Mouse (Mus musculus): ENCODE results near the gene Gm10100. TPM values are rescaled to one million over a fixed set of nuclear protein-coding genes. Genes with fewer than 3 reads are reported as not detected.

The Gm10100 gene
- total and polyA plus RNA-seq, 3 experiments = not detected

GRCm38 (mm10) chr10:77697133-77697532 is 29.2 kb upstream of the Gm10100 start, which contains the start of gene Gm9508:
Gm9508 (minus strand) TSS chr10:77697233.
- Histone ChIP-seq H3K4me1 (ENCODE audit: control insufficient read depth in 1 of 2, insufficient read depth in 2 of 2, low read length in 2 of 2) (no peaks in the 10 kb centered on the region), H3K79me2 (ENCODE audit: control insufficient read depth, insufficient read depth, low read length, poor library complexity) (no peaks in the 10 kb centered on the region), H3K4me3 (ENCODE audit: control insufficient read depth in 1 of 2, insufficient read depth in 1 of 2, low read depth in 2 of 2, low read length in 2 of 2) (no peak within 1 kb of the TSS), H3K27ac (ENCODE audit: control insufficient read depth, low read depth, low read length) (no peak within 1 kb of the TSS), H3K9me3 (replicated peaks; ENCODE audit: insufficient read depth, low read length) (no peaks in the 10 kb centered on the region), H3K27me3 (ENCODE audit: control insufficient read depth in 1 of 2, insufficient read depth in 2 of 2, low read length in 2 of 2) (peaks cover 2 to 5% of the 10 kb centered on the region in 2 experiments; a peak in 3 of 4 replicates), H3K36me3 (ENCODE audit: control insufficient read depth in 1 of 2, insufficient read depth in 2 of 2, low read length in 2 of 2) (no peaks in the 10 kb centered on the region), H3K9ac (ENCODE audit: control insufficient read depth, low read depth, low read length, poor library complexity, severe bottlenecking) (no peak within 1 kb of the TSS)
- TF ChIP-seq POLR2AphosphoS2 (IDR thresholded peaks at IDR 0.05; ENCODE audit: low read length) (no peak), SIN3A (IDR thresholded peaks at IDR 0.05; ENCODE audit: low read length) (no peak), TCF12 (IDR thresholded peaks at IDR 0.05; ENCODE audit: low read depth, low read length) (no peak), GATA1 (IDR thresholded peaks at IDR 0.05; ENCODE audit: low read depth, low read length) (no peak), HCFC1 (IDR thresholded peaks at IDR 0.05; ENCODE audit: low read depth, low read length) (no peak), GABPA (IDR thresholded peaks at IDR 0.05; ENCODE audit: low read depth, low read length) (no peak), SMC3 (IDR thresholded peaks at IDR 0.05; ENCODE audit: low read depth, low read length) (no peak)
- peak; percentile 9 for DNase-seq (ENCODE audit: low read depth, low spot score)

DNA sequence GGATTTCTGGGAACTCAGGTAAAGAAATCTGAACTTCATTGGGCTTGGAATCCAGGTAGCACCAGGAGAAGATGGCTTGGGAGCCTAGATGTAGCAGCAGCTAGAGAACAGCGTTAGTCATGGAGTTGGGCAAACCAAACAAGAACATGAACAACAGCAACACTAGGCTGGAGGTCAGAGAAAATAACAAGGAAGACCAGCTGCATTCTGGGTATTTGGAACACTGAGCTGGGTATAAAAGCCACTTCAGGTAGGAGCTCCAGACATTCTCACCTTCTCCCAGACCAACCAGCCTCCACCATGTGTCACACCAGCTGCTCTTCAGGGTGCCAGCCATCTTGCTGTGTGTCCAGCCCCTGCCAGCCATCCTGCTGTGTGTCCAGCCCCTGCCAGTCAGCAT is 20.0 kb upstream of the Gm10100 start, which contains the start of gene Gm10272:
Gm10272 (plus strand) TSS at position 301 of the 400 bp plus-strand sequence.
- Histone ChIP-seq H3K79me2 (ENCODE audit: control insufficient read depth, insufficient read depth, low read length, poor library complexity) (no peaks in the 10 kb centered on the region), H3K4me1 (ENCODE audit: control insufficient read depth in 1 of 2, insufficient read depth in 2 of 2, low read length in 2 of 2) (no peaks in the 10 kb centered on the region), H3K9ac (ENCODE audit: control insufficient read depth, low read depth, low read length, poor library complexity, severe bottlenecking) (no peak within 1 kb of the TSS), H3K27me3 (ENCODE audit: control insufficient read depth in 1 of 2, insufficient read depth in 2 of 2, low read length in 2 of 2) (peaks cover 0 to 2% of the 10 kb centered on the region in 2 experiments; a peak in 2 of 4 replicates), H3K4me3 (ENCODE audit: control insufficient read depth in 1 of 2, insufficient read depth in 1 of 2, low read depth in 2 of 2, low read length in 2 of 2) (no peak within 1 kb of the TSS), H3K36me3 (ENCODE audit: control insufficient read depth in 1 of 2, insufficient read depth in 2 of 2, low read length in 2 of 2) (no peaks in the 10 kb centered on the region), H3K9me3 (replicated peaks; ENCODE audit: insufficient read depth, low read length) (no peaks in the 10 kb centered on the region), H3K27ac (ENCODE audit: control insufficient read depth, low read depth, low read length) (no peak within 1 kb of the TSS)
- no peak for DNase-seq (ENCODE audit: low read depth, low spot score)
- TF ChIP-seq CTCF (IDR thresholded peaks at IDR 0.05 in 2 of 3, conservative IDR thresholded peaks at IDR 0.05 in 1 of 3; ENCODE audit: control insufficient read depth in 1 of 3, insufficient read depth in 1 of 3, low read depth in 2 of 3, low read length in 3 of 3, poor library complexity in 1 of 3, severe bottlenecking in 1 of 3) = no peak
- TF ChIP-seq SMC3 (IDR thresholded peaks at IDR 0.05; ENCODE audit: low read depth, low read length) = no peak
- TF ChIP-seq CHD2 (IDR thresholded peaks at IDR 0.05; ENCODE audit: low read length) = no peak
- TF ChIP-seq EP300 (IDR thresholded peaks at IDR 0.05; ENCODE audit: low read depth in 1 of 2, low read length in 2 of 2) = no peak
- TF ChIP-seq SIN3A (IDR thresholded peaks at IDR 0.05; ENCODE audit: low read length) = no peak
- no peak for TF ChIP-seq USF2 (IDR thresholded peaks at IDR 0.05; ENCODE audit: borderline replicate concordance in 1 of 2, insufficient read depth in 1 of 2, low read depth in 1 of 2, low read length in 2 of 2)
- TF ChIP-seq MAZ (IDR thresholded peaks at IDR 0.05; ENCODE audit: low read depth, low read length) = no peak
- no peak for TF ChIP-seq GABPA (IDR thresholded peaks at IDR 0.05; ENCODE audit: low read depth, low read length)
- TF ChIP-seq BHLHE40 (IDR thresholded peaks at IDR 0.05; ENCODE audit: borderline replicate concordance, low read depth, low read length) = no peak
- TF ChIP-seq TAL1 (IDR thresholded peaks at IDR 0.05; ENCODE audit: low read length) = no peak
- no peak for TF ChIP-seq NELFE (IDR thresholded peaks at IDR 0.05; ENCODE audit: low read depth, low read length)
- no peak for TF ChIP-seq ZC3H11A (IDR thresholded peaks at IDR 0.05; ENCODE audit: low read depth, low read length)
- no peak for TF ChIP-seq CHD1 (IDR thresholded peaks at IDR 0.05; ENCODE audit: low read depth, low read length)
- no peak for TF ChIP-seq KAT2A (conservative IDR thresholded peaks at IDR 0.05; ENCODE audit: low read depth, low read length)
- no peak for TF ChIP-seq RCOR1 (IDR thresholded peaks at IDR 0.05; ENCODE audit: low read depth, low read length)
- TF ChIP-seq USF1 (IDR thresholded peaks at IDR 0.05; ENCODE audit: low read depth, low read length) = no peak
- no peak for TF ChIP-seq JUND (IDR thresholded peaks at IDR 0.05; ENCODE audit: low read depth, low read length)
- no peak for TF ChIP-seq ZMIZ1 (IDR thresholded peaks at IDR 0.05; ENCODE audit: low read depth, low read length)
- no peak for TF ChIP-seq MAFK (IDR thresholded peaks at IDR 0.05; ENCODE audit: borderline replicate concordance, low read depth, low read length)
- no peak for TF ChIP-seq ETS1 (IDR thresholded peaks at IDR 0.05; ENCODE audit: low read depth, low read length)

All from MEL (cell line).